Mouse (Mus musculus): Measurements from ENCODE around the gene Irf8. TPM values are rescaled to one million over a fixed set of nuclear protein-coding genes. Genes with fewer than 3 reads are reported as not detected.

Irf8 gene
- polyA plus RNA-seq, 2 experiments: 2.5 to 4.3 TPM

- H3K4me2 ChIP-seq (replicated peaks; ENCODE audit: low read depth, low read length, severe bottlenecking): no peak overlapping the region
- WGBS: 21% methylated on average over 22 of the region's 22 CpGs
Observed at GRCm38 (mm10) chr8:120693861-120694493, 42.2 kb upstream of the Irf8 start.

GRCm38 (mm10) chr8:120696401-120697153, 39.6 kb upstream of the Irf8 start:
- H3K9me3 ChIP-seq (ENCODE audit: control insufficient read depth, low read length): no peaks in the 10 kb centered on the region
- no peak overlapping the region for H3K9ac ChIP-seq (ENCODE audit: low read depth, low read length, severe bottlenecking)
- H3K27me3 ChIP-seq (ENCODE audit: control insufficient read depth, insufficient read depth, low read length): no peaks in the 10 kb centered on the region
- DNase-seq (ENCODE audit: low spot score): peak; percentile 56
- H3K4me1 ChIP-seq (ENCODE audit: control insufficient read depth, insufficient read depth, low read length): peaks cover 6% of the 10 kb centered on the region; the same call in 1 of the 2 replicates
- H3K36me3 ChIP-seq (ENCODE audit: control insufficient read depth, insufficient read depth, low read length): no peaks in the 10 kb centered on the region
- no peak overlapping the region for H3K27ac ChIP-seq (replicated peaks; ENCODE audit: low read depth, low read length)
- ATAC-seq (ENCODE audit: low FRiP score, low read depth): peak; percentile 38; the same call in 1 of the 2 replicates
- no peak overlapping the region for H3K4me2 ChIP-seq (replicated peaks; ENCODE audit: low read depth, low read length, severe bottlenecking)
- TF ChIP-seq POLR2A (IDR thresholded peaks at IDR 0.05; ENCODE audit: borderline replicate concordance, extremely low read depth, insufficient read depth, insufficient read length): no peak
- no peak overlapping the region for H3K4me3 ChIP-seq (replicated peaks; ENCODE audit: low read length)
- WGBS: 38% methylated on average over 13 of the region's 13 CpGs

More at GRCm38 (mm10) chr8:120693861-120694493, 42.2 kb upstream of the Irf8 start:
- Histone ChIP-seq H3K36me3 (ENCODE audit: control insufficient read depth, insufficient read depth, low read length) (no peaks in the 10 kb centered on the region), H3K4me1 (ENCODE audit: control insufficient read depth, insufficient read depth, low read length) (peaks cover 6% of the 10 kb centered on the region; the same call in 1 of the 2 replicates), H3K27me3 (ENCODE audit: control insufficient read depth, insufficient read depth, low read length) (no peaks in the 10 kb centered on the region), H3K4me3 (replicated peaks; ENCODE audit: low read length) (no peak overlapping the region), H3K27ac (replicated peaks; ENCODE audit: low read depth, low read length) (no peak overlapping the region), H3K9ac (ENCODE audit: low read depth, low read length, severe bottlenecking) (no peak overlapping the region), H3K9me3 (ENCODE audit: control insufficient read depth, low read length) (no peaks in the 10 kb centered on the region)
- ATAC-seq (ENCODE audit: low FRiP score, low read depth) (peak; percentile 50; the same call in 1 of the 2 replicates), DNase-seq (ENCODE audit: low spot score) (peak; percentile 21)
- no peak for TF ChIP-seq POLR2A (IDR thresholded peaks at IDR 0.05; ENCODE audit: borderline replicate concordance, extremely low read depth, insufficient read depth, insufficient read length)

GRCm38 (mm10) chr8:120697154-120697978, 38.8 kb upstream of the Irf8 start:
- Histone ChIP-seq H3K4me2 (replicated peaks; ENCODE audit: low read depth, low read length, severe bottlenecking) (no peak overlapping the region), H3K9me3 (ENCODE audit: control insufficient read depth, low read length) (no peaks in the 10 kb centered on the region), H3K9ac (ENCODE audit: low read depth, low read length, severe bottlenecking) (no peak overlapping the region), H3K4me1 (ENCODE audit: control insufficient read depth, insufficient read depth, low read length) (peaks cover 6% of the 10 kb centered on the region; the same call in 1 of the 2 replicates), H3K27ac (replicated peaks; ENCODE audit: low read depth, low read length) (no peak overlapping the region), H3K27me3 (ENCODE audit: control insufficient read depth, insufficient read depth, low read length) (no peaks in the 10 kb centered on the region), H3K36me3 (ENCODE audit: control insufficient read depth, insufficient read depth, low read length) (no peaks in the 10 kb centered on the region), H3K4me3 (replicated peaks; ENCODE audit: low read length) (no peak overlapping the region)
- no peak for TF ChIP-seq POLR2A (IDR thresholded peaks at IDR 0.05; ENCODE audit: borderline replicate concordance, extremely low read depth, insufficient read depth, insufficient read length)
- ATAC-seq (ENCODE audit: low FRiP score, low read depth) (no peak), DNase-seq (ENCODE audit: low spot score) (no peak)
- WGBS: 72% methylated on average over 17 of the region's 17 CpGs

GRCm38 (mm10) chr8:120697979-120698272, 38.2 kb upstream of the Irf8 start:
- H3K9me3 ChIP-seq (ENCODE audit: control insufficient read depth, low read length): no peaks in the 10 kb centered on the region
- no peak overlapping the region for H3K4me3 ChIP-seq (replicated peaks; ENCODE audit: low read length)
- H3K27me3 ChIP-seq (ENCODE audit: control insufficient read depth, insufficient read depth, low read length): no peaks in the 10 kb centered on the region
- no peak overlapping the region for H3K4me2 ChIP-seq (replicated peaks; ENCODE audit: low read depth, low read length, severe bottlenecking)
- H3K4me1 ChIP-seq (ENCODE audit: control insufficient read depth, insufficient read depth, low read length): peaks cover 6% of the 10 kb centered on the region; the same call in 1 of the 2 replicates
- no peak for DNase-seq (ENCODE audit: low spot score)
- H3K36me3 ChIP-seq (ENCODE audit: control insufficient read depth, insufficient read depth, low read length): no peaks in the 10 kb centered on the region
- no peak overlapping the region for H3K27ac ChIP-seq (replicated peaks; ENCODE audit: low read depth, low read length)
- no peak for TF ChIP-seq POLR2A (IDR thresholded peaks at IDR 0.05; ENCODE audit: borderline replicate concordance, extremely low read depth, insufficient read depth, insufficient read length)
- H3K9ac ChIP-seq (ENCODE audit: low read depth, low read length, severe bottlenecking): no peak overlapping the region
- no peak for ATAC-seq (ENCODE audit: low FRiP score, low read depth)

- H3K9me3 ChIP-seq (ENCODE audit: control insufficient read depth, low read length): no peaks in the 10 kb centered on the region
- H3K36me3 ChIP-seq (ENCODE audit: control insufficient read depth, insufficient read depth, low read length): no peaks in the 10 kb centered on the region
- DNase-seq (ENCODE audit: low spot score) (no peak), ATAC-seq (ENCODE audit: low FRiP score, low read depth) (no peak)
- no peaks in the 10 kb centered on the region for H3K27me3 ChIP-seq (ENCODE audit: control insufficient read depth, insufficient read depth, low read length)
- H3K9ac ChIP-seq (ENCODE audit: low read depth, low read length, severe bottlenecking): no peak overlapping the region
- no peak for TF ChIP-seq POLR2A (IDR thresholded peaks at IDR 0.05; ENCODE audit: borderline replicate concordance, extremely low read depth, insufficient read depth, insufficient read length)
- 91% methylated on average over 7 of the region's 7 CpGs for WGBS
- no peak overlapping the region for H3K4me2 ChIP-seq (replicated peaks; ENCODE audit: low read depth, low read length, severe bottlenecking)
- H3K4me1 ChIP-seq (ENCODE audit: control insufficient read depth, insufficient read depth, low read length): peaks cover 6% of the 10 kb centered on the region; the same call in 1 of the 2 replicates
- H3K27ac ChIP-seq (replicated peaks; ENCODE audit: low read depth, low read length): no peak overlapping the region
- no peak overlapping the region for H3K4me3 ChIP-seq (replicated peaks; ENCODE audit: low read length)
Observed at GRCm38 (mm10) chr8:120698426-120698825, 37.7 kb upstream of the Irf8 start.
